Mouse (Mus musculus) E14TG2a.4 (cell line): Measurements from ENCODE around the gene Slc22a6.

Experiments used
- CTCF ChIP-seq: conservative IDR thresholded peaks from 2 replicates; pipeline ENCODE4 v1.5.1; 2014; ENCODE audit warnings: low read length
- NANOG ChIP-seq: IDR thresholded peaks from 2 replicates; pipeline ENCODE4 v1.6.1; 2014; ENCODE audit warnings: borderline replicate concordance, low read length, mixed read lengths

GRCm38 (mm10) chr19:8602914-8603313, 14.9 kb upstream of the Slc22a6 start:
- no peak for TF ChIP-seq CTCF
- TF ChIP-seq NANOG: no peak
